Mouse (Mus musculus) CH12.LX (cell line): ENCODE results near the gene Grb2. TPM values are rescaled to one million over a fixed set of nuclear protein-coding genes. Genes with fewer than 3 reads are reported as not detected.
A peak's percentile ranks its signal among the peaks of the same experiment; 100 is the strongest.

Experiments
- DNase-seq: peaks from one replicate; pipeline ENCODE4 v3.0.0-alpha.2; 2013; ENCODE audit errors: extremely low read depth
- H3K27ac ChIP-seq: 2 replicates; pipeline ENCODE4 v1.5.1; 2012; ENCODE audit warnings: low read depth, mild to moderate bottlenecking, control low read depth, moderate library complexity; ENCODE audit not compliant: insufficient read depth
- H3K27me3 ChIP-seq: replicated peaks from 2 replicates; pipeline ENCODE3; 2012; ENCODE audit warnings: inconsistent platforms
- H3K36me3 ChIP-seq, 2 experiments: replicated peaks in 1 of 2; 2 replicates each; pipeline versions ENCODE3 to v1.6.1; 2012; ENCODE audit warnings: inconsistent platforms in 1 of 2, low read length in 1 of 2, mild to moderate bottlenecking in 1 of 2, mixed read lengths in 1 of 2, moderate library complexity in 1 of 2; ENCODE audit not compliant: control insufficient read depth in 1 of 2, insufficient read depth in 1 of 2
- H3K4me1 ChIP-seq, 2 experiments: 2 replicates each; pipeline ENCODE4 v1.6.1; 2012; ENCODE audit warnings: inconsistent platforms in 1 of 2, moderate library complexity in 1 of 2; ENCODE audit not compliant: insufficient read depth in 2 of 2, control insufficient read depth in 1 of 2
- H3K4me2 ChIP-seq: 2 replicates; pipeline ENCODE4 v1.6.1; 2012; ENCODE audit warnings: low read depth, mild to moderate bottlenecking, control low read depth; ENCODE audit not compliant: poor library complexity, insufficient read depth, severe bottlenecking
- H3K4me3 ChIP-seq, 3 experiments: fragments of 150-350 bp in 1 of 3; sonication (generic) in 1 of 3; replicated peaks in 1 of 3; 2 replicates each; pipeline versions ENCODE3 to v1.5.1; 2011 to 2012; ENCODE audit warnings: low read depth in 2 of 3, low read length in 2 of 3, mild to moderate bottlenecking in 2 of 3, moderate library complexity in 2 of 3, control low read depth in 1 of 3, improper control_type of control experiment in 1 of 3, inconsistent platforms in 1 of 3, mixed read lengths in 1 of 3; ENCODE audit not compliant: poor library complexity in 1 of 3
- H3K79me2 ChIP-seq: replicated peaks from 2 replicates; pipeline ENCODE4 v1.6.1; 2012; ENCODE audit warnings: mild to moderate bottlenecking, moderate library complexity; ENCODE audit not compliant: control insufficient read depth, poor library complexity, insufficient read depth, severe bottlenecking; ENCODE audit errors: extremely low read depth
- H3K9ac ChIP-seq: 2 replicates; pipeline ENCODE4 v1.6.1; 2012; ENCODE audit warnings: low read depth, mild to moderate bottlenecking, control low read depth, moderate library complexity; ENCODE audit not compliant: insufficient read depth
- H3K9me3 ChIP-seq: replicated peaks from 2 replicates; pipeline ENCODE3; 2012; ENCODE audit warnings: low read length, inconsistent platforms, mixed read lengths
- BHLHE40 ChIP-seq: IDR thresholded peaks from 2 replicates; pipeline ENCODE4 v1.6.1; 2011; ENCODE audit warnings: mild to moderate bottlenecking, low read depth, low read length, improper control_type of control experiment
- CHD1 ChIP-seq: IDR thresholded peaks from 2 replicates; pipeline ENCODE4 v1.6.1; 2012; ENCODE audit warnings: low read depth, low read length, improper control_type of control experiment, inconsistent platforms
- CHD2 ChIP-seq: IDR thresholded peaks from 2 replicates; pipeline ENCODE4 v1.6.1; 2011; ENCODE audit warnings: low read length, improper control_type of control experiment
- CTCF ChIP-seq, 2 experiments: IDR thresholded peaks in 1 of 2; conservative IDR thresholded peaks in 1 of 2; 2 replicates each; pipeline ENCODE4 v1.5.1; 2011 to 2012; ENCODE audit warnings: low read depth in 2 of 2, low read length in 2 of 2, improper control_type of control experiment in 1 of 2, inconsistent platforms in 1 of 2, mild to moderate bottlenecking in 1 of 2, moderate library complexity in 1 of 2
- E2F4 ChIP-seq: IDR thresholded peaks from 2 replicates; pipeline ENCODE4 v1.6.1; 2011; ENCODE audit warnings: low read depth, low read length, improper control_type of control experiment; ENCODE audit not compliant: insufficient replicate concordance
- ELF1 ChIP-seq: IDR thresholded peaks from 2 replicates; pipeline ENCODE4 v1.6.1; 2014; ENCODE audit warnings: low read depth, mild to moderate bottlenecking, inconsistent platforms, low read length, improper control_type of control experiment
- EP300 ChIP-seq: IDR thresholded peaks from 2 replicates; pipeline ENCODE4 v1.6.1; 2011; ENCODE audit warnings: low read length, improper control_type of control experiment
- ETS1 ChIP-seq: conservative IDR thresholded peaks from 2 replicates; pipeline ENCODE4 v1.6.1; 2012; ENCODE audit warnings: low read depth, mild to moderate bottlenecking, inconsistent platforms, low read length, improper control_type of control experiment, moderate library complexity
- GABPA ChIP-seq: IDR thresholded peaks from 2 replicates; pipeline ENCODE4 v1.6.1; 2012; ENCODE audit warnings: low read depth, low read length, improper control_type of control experiment, inconsistent platforms; ENCODE audit not compliant: insufficient replicate concordance
- HCFC1 ChIP-seq: IDR thresholded peaks from 2 replicates; pipeline ENCODE4 v1.6.1; 2012; ENCODE audit warnings: low read depth, mild to moderate bottlenecking, inconsistent platforms, low read length, improper control_type of control experiment
- IRF4 ChIP-seq: IDR thresholded peaks from 2 replicates; pipeline ENCODE4 v1.6.1; 2014; ENCODE audit warnings: low read depth, mild to moderate bottlenecking, inconsistent platforms, low read length, improper control_type of control experiment
- JUN ChIP-seq: IDR thresholded peaks from 2 replicates; pipeline ENCODE4 v1.6.1; 2011; ENCODE audit warnings: low read depth, mild to moderate bottlenecking, low read length, improper control_type of control experiment, moderate library complexity; ENCODE audit not compliant: insufficient read depth
- KAT2A ChIP-seq: IDR thresholded peaks from 2 replicates; pipeline ENCODE4 v1.6.1; 2012; ENCODE audit warnings: low read length, improper control_type of control experiment, inconsistent platforms; ENCODE audit not compliant: insufficient replicate concordance
- MAFK ChIP-seq: IDR thresholded peaks from 2 replicates; pipeline ENCODE4 v1.6.1; 2011; ENCODE audit warnings: low read length, improper control_type of control experiment; ENCODE audit not compliant: insufficient replicate concordance
- MAX ChIP-seq: IDR thresholded peaks from 2 replicates; pipeline ENCODE4 v1.6.1; 2011; ENCODE audit warnings: low read length, improper control_type of control experiment
- MAZ ChIP-seq: IDR thresholded peaks from 2 replicates; pipeline ENCODE4 v1.6.1; 2012; ENCODE audit warnings: low read depth, mild to moderate bottlenecking, inconsistent platforms, low read length, improper control_type of control experiment, moderate library complexity
- MEF2A ChIP-seq: IDR thresholded peaks from 2 replicates; pipeline ENCODE4 v1.6.1; 2014; ENCODE audit warnings: low read depth, mild to moderate bottlenecking, inconsistent platforms, low read length, improper control_type of control experiment, borderline replicate concordance
- MYC ChIP-seq: IDR thresholded peaks from 2 replicates; pipeline ENCODE4 v1.6.1; 2011; ENCODE audit warnings: low read depth, mild to moderate bottlenecking, improper control_type of control experiment, low read length
- NELFE ChIP-seq: IDR thresholded peaks from 2 replicates; pipeline ENCODE4 v1.6.1; 2011; ENCODE audit warnings: low read depth, low read length, improper control_type of control experiment
- NRF1 ChIP-seq: IDR thresholded peaks from 2 replicates; pipeline ENCODE4 v1.6.1; 2014; ENCODE audit warnings: low read depth, mild to moderate bottlenecking, inconsistent platforms, low read length, improper control_type of control experiment, moderate library complexity
- PAX5 ChIP-seq: IDR thresholded peaks from 2 replicates; pipeline ENCODE4 v1.6.1; 2012; ENCODE audit warnings: low read length, inconsistent platforms, mixed read lengths
- POLR2A ChIP-seq: IDR thresholded peaks from 2 replicates; pipeline ENCODE4 v1.6.1; 2011; ENCODE audit warnings: low read depth, mild to moderate bottlenecking, improper control_type of control experiment, low read length
- POLR2AphosphoS2 ChIP-seq: IDR thresholded peaks from 2 replicates; pipeline ENCODE4 v1.6.1; 2011; ENCODE audit warnings: low read depth, low read length, improper control_type of control experiment
- RAD21 ChIP-seq: IDR thresholded peaks from 2 replicates; pipeline ENCODE4 v1.6.1; 2011; ENCODE audit warnings: low read depth, mild to moderate bottlenecking, low read length, improper control_type of control experiment, moderate library complexity
- RCOR1 ChIP-seq: conservative IDR thresholded peaks from 2 replicates; pipeline ENCODE4 v1.6.1; 2012; ENCODE audit warnings: low read depth, mild to moderate bottlenecking, inconsistent platforms, low read length, improper control_type of control experiment
- SMC3 ChIP-seq: IDR thresholded peaks from 2 replicates; pipeline ENCODE4 v1.6.1; 2011; ENCODE audit warnings: low read depth, low read length, improper control_type of control experiment
- TBP ChIP-seq: conservative IDR thresholded peaks from 2 replicates; pipeline ENCODE4 v1.6.1; 2011; ENCODE audit warnings: low read depth, low read length, improper control_type of control experiment
- TCF12 ChIP-seq: IDR thresholded peaks from 2 replicates; pipeline ENCODE4 v1.6.1; 2014; ENCODE audit warnings: low read depth, mild to moderate bottlenecking, inconsistent platforms, low read length, improper control_type of control experiment
- UBTF ChIP-seq: IDR thresholded peaks from 2 replicates; pipeline ENCODE4 v1.6.1; 2012; ENCODE audit warnings: low read depth, mild to moderate bottlenecking, inconsistent platforms, low read length, improper control_type of control experiment, moderate library complexity
- USF1 ChIP-seq: IDR thresholded peaks from 2 replicates; pipeline ENCODE4 v1.6.1; 2014; ENCODE audit warnings: low read depth, mild to moderate bottlenecking, inconsistent platforms, low read length, improper control_type of control experiment
- USF2 ChIP-seq: conservative IDR thresholded peaks from 2 replicates; pipeline ENCODE4 v1.6.1; 2011; ENCODE audit warnings: low read depth, low read length, improper control_type of control experiment
- ZKSCAN1 ChIP-seq: IDR thresholded peaks from 2 replicates; pipeline ENCODE4 v1.6.1; 2012; ENCODE audit warnings: low read depth, inconsistent platforms, low read length, improper control_type of control experiment, borderline replicate concordance
- ZNF384 ChIP-seq: IDR thresholded peaks from 2 replicates; pipeline ENCODE4 v1.6.1; 2012; ENCODE audit warnings: low read depth, low read length, improper control_type of control experiment, inconsistent platforms
- dilution Hi-C: fragments of 300-500 bp; cut with MboI; formaldehyde crosslinking; loops from 2 replicates; pipeline ENCODE4 v1.14.3; 2020; ENCODE audit warnings: low sequenced_read_pairs; ENCODE audit not compliant: extremely low pct_unique_long_range_greater_than_20kb, extremely low pct_ligation_motif_present
- in situ Hi-C: fragments of 300-500 bp; cut with MboI; formaldehyde crosslinking; loops from 3 replicates; pipeline ENCODE4 v1.14.3; 2019; ENCODE audit warnings: low sequenced_read_pairs, low pct_ligation_motif_present, low pct_unique_long_range_greater_than_20kb, mixed read lengths
- polyA plus RNA-seq: library from polyadenylated mRNA; unstranded; fragments of >175 nt; gene quantifications from 2 replicates; pipeline ENCODE4 v1.2.1, GENCODE M21; 2012; ENCODE audit warnings: low read depth; ENCODE audit not compliant: insufficient read length
- total RNA-seq, 2 experiments: library from RNA; depleted of rRNA; stranded (reverse); fragments of 300-350 nt in 1 of 2; fragments of >200 nt in 1 of 2; gene quantifications; 2 replicates each; pipeline ENCODE4 v1.2.3; 2012 to 2014

Grb2 gene
- total and polyA plus RNA-seq, 3 experiments, result 63.6 to 241 (median 117) TPM

DNA sequence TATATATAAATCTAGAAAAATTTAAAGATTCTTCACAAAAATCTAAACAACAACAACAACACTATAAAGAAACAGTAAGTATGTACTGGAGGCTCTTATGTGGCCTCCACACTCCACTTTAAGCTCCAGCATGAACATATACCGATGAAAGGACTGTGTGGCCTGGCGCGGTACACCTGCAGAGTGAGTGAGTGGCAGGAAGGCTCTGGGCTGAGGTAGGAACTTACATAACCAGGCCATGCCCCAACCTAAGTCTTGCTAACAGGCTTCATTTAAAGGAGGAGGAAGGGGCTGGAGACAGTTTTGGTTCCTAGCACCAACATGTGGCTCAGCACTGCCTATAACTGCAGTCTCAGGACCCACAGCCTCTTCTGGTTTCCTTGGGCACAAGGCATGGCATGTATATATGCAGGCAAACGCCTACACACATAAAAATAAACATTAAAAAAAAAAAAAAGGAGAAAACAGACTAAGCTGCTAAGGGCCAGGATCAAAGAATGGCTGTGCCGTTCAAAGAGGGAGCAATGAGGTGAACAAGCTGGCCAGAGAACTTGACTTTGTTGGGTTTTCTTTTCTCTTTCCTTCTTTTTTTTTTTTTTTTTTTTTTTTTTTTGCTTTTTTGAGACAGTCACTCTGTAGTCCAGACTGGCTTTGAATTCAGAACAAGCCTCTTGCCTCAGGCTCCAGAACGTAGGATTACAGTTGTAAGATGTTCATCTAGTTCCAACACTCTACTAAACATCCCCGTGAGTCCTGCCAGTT is 36.0 kb downstream of the Grb2 start (continued):
- TF ChIP-seq POLR2A, result peak; percentile 34
- TF ChIP-seq SMC3, result no peak
- TF ChIP-seq MAFK, result no peak
- no peak for TF ChIP-seq USF2
- no peak for TF ChIP-seq JUN
- no peak for TF ChIP-seq POLR2AphosphoS2
- no peak for TF ChIP-seq GABPA
- TF ChIP-seq HCFC1, result no peak
- 0 out of 2 replicates have a peak, but pooled peaks have one; percentile 30 for TF ChIP-seq ELF1
- no peak for TF ChIP-seq NELFE
- TF ChIP-seq USF1, result no peak
- no peak for TF ChIP-seq CHD2
- TF ChIP-seq, all 38 proteins: peak for 9

- Histone ChIP-seq H3K27ac (peak overlapping the region; percentile 88), H3K4me1 (peaks cover 39 to 89% of the 10 kb centered on the region in 2 experiments)
- in situ Hi-C loops, result no loop called here
- peak; percentile 63; the same call in 1 of the 2 replicates for TF ChIP-seq CHD2
- TF ChIP-seq MAZ, result no peak
- no peak for TF ChIP-seq USF1
- TF ChIP-seq MAFK, result 0 out of 2 replicates have a peak, but pooled peaks have one; percentile 30
- no peak for TF ChIP-seq KAT2A
- TF ChIP-seq TCF12, result peak; percentile 56; the same call in 1 of the 2 replicates
- TF ChIP-seq MAX, result peak; percentile 88
- TF ChIP-seq E2F4, result no peak
- TF ChIP-seq GABPA, result no peak
- peak; percentile 42; the same call in 1 of the 2 replicates for TF ChIP-seq UBTF
- TF ChIP-seq CHD1, result no peak
- no peak for TF ChIP-seq CTCF (conservative IDR thresholded peaks at IDR 0.05 in 1 of 2, IDR thresholded peaks at IDR 0.05 in 1 of 2; ENCODE audit: low read depth in 2 of 2, low read length in 2 of 2)
- peak; percentile 85 for TF ChIP-seq EP300
- TF ChIP-seq MEF2A, result no peak
- peak; percentile 86 for TF ChIP-seq IRF4
- TF ChIP-seq ETS1, result peak; percentile 70
- TF ChIP-seq POLR2A, result peak; percentile 20; the same call in 1 of the 2 replicates
- no peak for TF ChIP-seq NELFE
- peak; percentile 54; the same call in 1 of the 2 replicates for TF ChIP-seq RCOR1
- no peak for TF ChIP-seq HCFC1
- no peak for TF ChIP-seq ZKSCAN1
- peak; percentile 92 for TF ChIP-seq MYC
- TF ChIP-seq SMC3, result 0 out of 2 replicates have a peak, but pooled peaks have one; percentile 18
- 0 out of 2 replicates have a peak, but pooled peaks have one; percentile 28 for TF ChIP-seq TBP
- no peak for TF ChIP-seq ZNF384
- no peak for TF ChIP-seq RAD21
- no peak for TF ChIP-seq PAX5
- TF ChIP-seq POLR2AphosphoS2, result no peak
- no peak for TF ChIP-seq NRF1
- peak; percentile 82 for TF ChIP-seq BHLHE40
These were observed 37.8 kb downstream of the Grb2 start for GRCm38 (mm10) chr11:115670451-115671050.

More at GRCm38 (mm10) chr11:115670451-115671050, 37.8 kb downstream of the Grb2 start:
- H3K27me3 ChIP-seq, result no peaks in the 10 kb centered on the region
- H3K4me3 ChIP-seq, result no peak overlapping the region
- peaks cover 97% of the 10 kb centered on the region for H3K79me2 ChIP-seq
- peak; percentile 87 for DNase-seq
- no peak overlapping the region for H3K9ac ChIP-seq
- H3K36me3 ChIP-seq, result peaks cover 16 to 53% of the 10 kb centered on the region in 2 experiments
- no peaks in the 10 kb centered on the region for H3K9me3 ChIP-seq
- dilution Hi-C loops, result no loop called here
- peak overlapping the region; percentile 69 for H3K4me2 ChIP-seq
